Mouse (Mus musculus) cortical plate, adult 2 months (tissue): ENCODE measurements around the gene Gpatch4.

ENCODE experiments used
- CTCF ChIP-seq: fragments of 200-500 bp; IDR thresholded peaks from 2 replicates; pipeline ENCODE4 v1.5.1; 2011; ENCODE audit warnings: mild to moderate bottlenecking, control low read depth, low read length; ENCODE audit not compliant: insufficient read depth; ENCODE audit errors: extremely low read depth
- POLR2A ChIP-seq: fragments of 200-500 bp; IDR thresholded peaks from 2 replicates; pipeline ENCODE4 v1.6.1; 2011; ENCODE audit warnings: mild to moderate bottlenecking, low read length, control low read depth; ENCODE audit not compliant: insufficient read depth; ENCODE audit errors: extremely low read depth

DNA sequence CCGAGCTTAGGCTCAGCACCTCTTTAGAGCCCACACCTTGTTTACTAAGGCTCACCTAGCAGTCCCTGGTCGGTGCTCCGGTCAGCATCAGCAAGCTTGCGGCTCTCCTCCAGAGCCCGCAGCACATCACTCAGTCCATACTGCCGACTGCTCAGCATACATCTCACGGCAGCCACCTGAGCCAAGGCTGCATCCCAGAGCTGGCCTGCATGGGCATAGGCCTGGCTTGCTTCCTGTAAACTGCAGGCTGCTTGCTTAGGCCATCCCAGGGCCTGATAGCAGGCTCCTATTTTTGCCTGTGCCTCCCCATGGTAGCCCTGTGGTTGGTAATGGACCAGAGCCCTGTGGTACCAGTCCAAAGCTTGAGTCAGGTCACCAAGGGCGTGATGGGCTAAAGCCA lies 31.9 kb downstream of the Gpatch4 start:
- TF ChIP-seq POLR2A (no peak), CTCF (no peak)
